Mouse (Mus musculus) brain, embryonic 14.5 days (tissue): ENCODE data around the gene Prickle4.

Experiments
- CTCF ChIP-seq: fragments of 200-500 bp; IDR thresholded peaks from 2 replicates; pipeline ENCODE4 v1.5.1; 2012; ENCODE audit warnings: inconsistent platforms, mild to moderate bottlenecking, moderate library complexity, borderline replicate concordance; ENCODE audit not compliant: insufficient read depth, insufficient read length; ENCODE audit errors: extremely low read depth
- POLR2A ChIP-seq: fragments of 200-500 bp; IDR thresholded peaks from 2 replicates; pipeline ENCODE4 v1.6.1; 2012; ENCODE audit warnings: mild to moderate bottlenecking, inconsistent platforms, borderline replicate concordance; ENCODE audit not compliant: poor library complexity, insufficient read depth, insufficient read length, severe bottlenecking; ENCODE audit errors: extremely low read depth

- TF ChIP-seq CTCF (no peak), POLR2A (no peak)
Observed at GRCm38 (mm10) chr17:47648966-47649365, 45.6 kb downstream of the Prickle4 start.
